In genomic region chr15:84922884-84923507, GRCm38 (mm10) we compare ENCODE assay signal across 7 mouse cellular contexts. TPM values are rescaled to one million over a fixed set of nuclear protein-coding genes. Genes with fewer than 3 reads are reported as not detected.
A peak's percentile ranks its signal among the peaks of the same experiment; 100 is the strongest.
DNase-seq lines count a peak whose midpoint lies in the region; ATAC-seq lines count a peak whose summit lies in the region.

Gene Nup50 (plus strand): TSS chr15:84923411.

- peak within 1 kb of the TSS; percentile 92 for H3K9ac ChIP-seq in embryonic facial prominence, embryonic 11.5 days (replicated peaks; ENCODE audit: low read length)
- H3K9ac ChIP-seq in midbrain, embryonic 13.5 days (replicated peaks) = peak within 1 kb of the TSS; percentile 97

- H3K27ac ChIP-seq in embryonic facial prominence, embryonic 11.5 days (replicated peaks; ENCODE audit: low read depth, low read length) = peak within 1 kb of the TSS; percentile 95
- H3K27ac ChIP-seq in limb, embryonic 10.5 days = peak within 1 kb of the TSS; percentile 96
- peak within 1 kb of the TSS; percentile 93 for H3K27ac ChIP-seq in midbrain, embryonic 13.5 days

- H3K27me3 ChIP-seq in embryonic facial prominence, embryonic 11.5 days (ENCODE audit: control insufficient read depth, insufficient read depth, low read length) = no peaks in the 10 kb centered on the region
- H3K27me3 ChIP-seq in limb, embryonic 10.5 days (ENCODE audit: low read depth, poor library complexity, severe bottlenecking) = no peaks in the 10 kb centered on the region
- peaks cover 5% of the 10 kb centered on the region; the same call in 1 of the 2 replicates for H3K27me3 ChIP-seq in midbrain, embryonic 13.5 days

- H3K9me3 ChIP-seq in embryonic facial prominence, embryonic 11.5 days (replicated peaks; ENCODE audit: control insufficient read depth, low read length) = no peaks in the 10 kb centered on the region
- no peaks in the 10 kb centered on the region for H3K9me3 ChIP-seq in limb, embryonic 10.5 days (replicated peaks)
- H3K9me3 ChIP-seq in midbrain, embryonic 13.5 days = no peaks in the 10 kb centered on the region

- no peaks in the 10 kb centered on the region; the same call in 1 of the 2 replicates for H3K4me1 ChIP-seq in embryonic facial prominence, embryonic 11.5 days (ENCODE audit: control insufficient read depth, insufficient read depth, low read length)
- H3K4me1 ChIP-seq in limb, embryonic 10.5 days = peaks cover 27% of the 10 kb centered on the region
- peaks cover 31% of the 10 kb centered on the region for H3K4me1 ChIP-seq in midbrain, embryonic 13.5 days (replicated peaks)

- WGBS in embryonic facial prominence, embryonic 11.5 days = under 1% methylated on average over 60 of the region's 60 CpGs
- WGBS in limb, embryonic 10.5 days = under 1% methylated on average over 59 of the region's 60 CpGs
- under 1% methylated on average over 60 of the region's 60 CpGs for WGBS in midbrain, embryonic 13.5 days

- peak within 1 kb of the TSS; percentile 94 for H3K4me3 ChIP-seq in embryonic facial prominence, embryonic 11.5 days (ENCODE audit: low read depth, low read length)
- peak within 1 kb of the TSS; percentile 97 for H3K4me3 ChIP-seq in limb, embryonic 10.5 days
- peak within 1 kb of the TSS; percentile 97 for H3K4me3 ChIP-seq in midbrain, embryonic 13.5 days (replicated peaks)

- peak; percentile 100 for DNase-seq in adrenal gland, postnatal 14 days
- DNase-seq in embryonic facial prominence, embryonic 11.5 days (ENCODE audit: low spot score) = peak; percentile 100
- DNase-seq in kidney, adult 11 months = peak; percentile 99
- DNase-seq in limb, embryonic 10.5 days (ENCODE audit: low spot score) = peak; percentile 100
- peak; percentile 100 for DNase-seq in spleen, adult 12 weeks (ENCODE audit: low spot score)

- ATAC-seq in embryonic facial prominence, embryonic 11.5 days (replicated peaks; ENCODE audit: insufficient number of reproducible peaks, low FRiP score, low TSS enrichment, low read depth) = peak; percentile 86
- peak; percentile 85 for ATAC-seq in granulocyte monocyte progenitor cell, adult 5-6 weeks (replicated peaks; ENCODE audit: poor library complexity, severe bottlenecking)
- peak; percentile 94 for ATAC-seq in midbrain, embryonic 13.5 days

- peak within 1 kb of the TSS; percentile 78 for H3K4me2 ChIP-seq in embryonic facial prominence, embryonic 11.5 days (ENCODE audit: low read depth, low read length)
- peak within 1 kb of the TSS; percentile 94 for H3K4me2 ChIP-seq in midbrain, embryonic 13.5 days (replicated peaks)

- H3K36me3 ChIP-seq in embryonic facial prominence, embryonic 11.5 days (replicated peaks; ENCODE audit: control insufficient read depth, insufficient read depth, low read depth, low read length) = no peaks in the 10 kb centered on the region; the same call in none of the 2 replicates
- peaks cover 22% of the 10 kb centered on the region for H3K36me3 ChIP-seq in limb, embryonic 10.5 days
- peaks cover 8% of the 10 kb centered on the region for H3K36me3 ChIP-seq in midbrain, embryonic 13.5 days

RNA-seq across cellular contexts. Expression of gene Nup50, which starts in this region (rescaled TPM):
- total RNA-seq in adrenal gland, postnatal 14 days (2021) = 30.9 and 33.1 TPM in 2 replicates
- 65.8 and 67.1 TPM in 2 replicates for polyA plus RNA-seq in embryonic facial prominence, embryonic 11.5 days (2014; fragmentation: Nextera tagmentation; extraction: Ambion mirVana)
- total RNA-seq in granulocyte monocyte progenitor cell, adult 5-6 weeks (2014; fragmentation: Nextera tagmentation) = 45.8 and 48.1 TPM in 2 replicates
- total RNA-seq in granulocyte monocyte progenitor cell, adult 5-6 weeks (2017) = 77.6 and 80.8 TPM in 2 replicates
- 67.9 and 69.1 TPM in 2 replicates for polyA plus RNA-seq in limb, embryonic 10.5 days (2016; fragmentation: Nextera tagmentation; extraction: Ambion mirVana)
- 37.3 and 39.4 TPM in 2 replicates for polyA plus RNA-seq in midbrain, embryonic 13.5 days (2015; fragmentation: Nextera tagmentation; extraction: Ambion mirVana)

Comparison
In these comparisons a context has a peak if more than half of its experiments do, and no peak if none do; other contexts are left out.
1. Peak in every context shown above with its lines: DNase-seq, ATAC-seq, H3K4me3 ChIP-seq and H3K27ac ChIP-seq.